Mouse (Mus musculus): ENCODE measurements around the gene Lsm4. TPM values are rescaled to one million over a fixed set of nuclear protein-coding genes. Genes with fewer than 3 reads are reported as not detected.

The Lsm4 gene
- total RNA-seq, 2 experiments from 2014 or later, result 73.2 to 75.9 TPM

- DNase-seq (ENCODE audit: low spot score in 2 of 2), result peak; percentile 61 to 81
Measured at GRCm38 (mm10) chr8:70699116-70699833, 26.2 kb downstream of the Lsm4 start.

DNA sequence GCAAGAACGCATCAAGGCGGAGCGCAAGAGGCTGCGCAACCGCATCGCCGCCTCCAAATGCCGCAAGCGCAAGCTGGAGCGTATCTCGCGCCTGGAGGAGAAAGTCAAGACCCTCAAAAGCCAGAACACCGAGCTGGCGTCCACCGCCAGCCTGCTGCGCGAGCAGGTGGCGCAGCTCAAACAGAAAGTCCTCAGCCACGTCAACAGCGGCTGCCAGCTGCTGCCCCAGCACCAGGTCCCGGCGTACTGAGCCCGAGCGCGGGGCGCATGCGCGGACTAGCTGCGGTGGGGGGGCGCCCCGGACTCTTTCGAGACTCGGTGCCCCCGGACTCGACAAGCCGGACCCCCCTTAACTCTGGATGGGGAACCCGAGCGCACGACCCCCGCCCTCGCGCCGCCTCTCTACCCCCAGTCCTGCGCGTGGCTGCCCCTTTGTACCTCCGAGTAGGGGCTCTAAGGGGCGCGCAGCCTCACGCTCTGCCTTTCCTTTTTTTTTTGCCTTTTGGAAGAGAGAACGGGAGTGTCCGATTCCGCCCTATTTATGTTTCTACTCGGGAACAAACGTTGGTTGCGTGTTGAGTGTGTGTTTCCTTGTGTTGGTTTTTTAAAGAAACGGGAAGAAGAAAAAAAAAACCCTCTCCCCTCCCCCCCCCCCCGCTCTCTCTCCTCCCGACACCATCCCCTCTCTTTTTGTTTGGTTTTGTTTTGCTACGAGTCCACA, 26.9 kb downstream of the Lsm4 start:
- peak in 1 of 2 experiments; percentile 79 for DNase-seq (ENCODE audit: low spot score in 2 of 2)

DNA sequence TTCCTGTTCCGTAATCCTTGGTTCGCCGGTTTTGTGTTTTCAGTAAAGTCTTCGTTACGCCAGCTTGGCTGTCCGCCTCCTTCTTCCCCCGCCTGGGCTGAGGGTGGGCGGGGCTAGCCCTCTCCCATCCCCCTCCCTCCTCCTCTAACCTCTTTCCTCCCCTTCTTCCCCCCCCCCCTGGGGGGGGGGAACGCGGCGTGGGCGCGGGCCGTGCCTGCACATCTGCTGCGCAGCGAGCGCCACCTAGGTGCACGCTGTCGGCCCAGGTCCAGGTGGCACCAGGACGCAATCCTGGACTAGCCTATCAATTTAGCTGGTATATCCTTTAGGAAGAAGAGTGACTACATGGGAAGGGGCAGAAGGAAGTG, 27.5 kb downstream of the Lsm4 start:
- DNase-seq (ENCODE audit: low spot score in 2 of 2), result peak; percentile 85

DNA sequence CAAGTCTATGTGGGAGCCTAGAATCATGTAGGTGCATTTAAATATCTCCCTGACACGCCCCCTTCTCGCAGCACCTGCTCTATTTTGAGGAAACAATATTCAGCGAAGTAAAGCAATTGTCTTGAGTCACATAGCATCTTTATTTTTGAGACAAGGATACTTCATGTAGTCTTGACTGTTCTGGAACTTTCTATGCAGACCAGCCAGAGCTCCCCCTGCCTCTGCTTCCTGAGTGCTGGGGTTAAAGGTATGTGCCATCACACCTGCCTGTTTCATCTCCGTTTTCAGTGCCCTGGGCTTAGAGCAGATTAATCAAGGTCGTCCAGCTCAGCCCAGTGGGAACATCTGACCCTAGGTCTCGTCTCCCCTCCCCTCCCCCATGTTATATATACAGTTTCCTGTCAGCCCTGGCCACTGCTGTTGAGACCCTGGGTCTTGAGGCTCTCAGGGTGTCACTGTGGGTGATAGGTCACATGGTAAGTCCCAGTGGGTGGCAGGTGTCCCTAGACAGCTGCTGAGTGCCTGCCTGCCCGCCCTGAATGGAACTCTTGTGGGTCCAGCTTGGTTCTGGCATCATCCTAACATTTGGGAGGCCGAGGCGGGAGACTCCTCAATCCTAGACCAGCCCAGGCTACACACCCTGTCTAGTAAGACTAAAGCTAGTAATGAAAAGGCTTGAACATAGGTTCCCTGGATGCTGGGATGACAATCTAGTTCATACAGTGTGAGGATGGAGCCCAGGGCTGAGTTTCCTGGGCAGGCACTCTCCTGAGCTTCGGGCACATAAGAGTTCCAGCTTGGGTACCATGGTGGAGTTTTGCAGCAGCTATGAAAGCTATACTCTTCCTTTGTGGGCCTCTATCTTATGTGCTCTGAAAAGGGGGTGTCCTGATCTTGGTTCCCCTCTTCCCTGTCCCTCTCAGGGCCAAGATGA, 28.3 kb downstream of the Lsm4 start:
- no peak for DNase-seq (ENCODE audit: low spot score in 2 of 2)

- DNase-seq (ENCODE audit: low spot score in 2 of 2), result no peak
Measured at GRCm38 (mm10) chr8:70701982-70702841, 29.2 kb downstream of the Lsm4 start.

DNA sequence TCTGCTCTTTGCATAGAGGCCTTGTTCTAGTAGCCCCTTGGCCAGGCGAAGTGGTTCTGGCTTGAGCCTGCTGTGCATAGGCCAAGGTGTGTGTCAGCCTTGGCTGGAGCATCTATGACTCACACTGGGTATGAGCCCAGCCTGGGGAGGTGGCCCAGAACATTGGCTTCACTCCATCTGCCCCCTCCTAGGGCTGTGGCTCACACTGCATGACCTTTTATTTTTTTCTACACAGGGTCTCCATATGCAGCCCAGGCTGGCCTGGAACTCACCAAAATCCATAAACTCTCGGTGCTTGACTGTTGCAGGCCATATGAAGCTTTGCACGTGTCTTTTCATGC, 29.8 kb downstream of the Lsm4 start:
- DNase-seq (ENCODE audit: low spot score in 2 of 2), result peak; percentile 51 to 58

DNA sequence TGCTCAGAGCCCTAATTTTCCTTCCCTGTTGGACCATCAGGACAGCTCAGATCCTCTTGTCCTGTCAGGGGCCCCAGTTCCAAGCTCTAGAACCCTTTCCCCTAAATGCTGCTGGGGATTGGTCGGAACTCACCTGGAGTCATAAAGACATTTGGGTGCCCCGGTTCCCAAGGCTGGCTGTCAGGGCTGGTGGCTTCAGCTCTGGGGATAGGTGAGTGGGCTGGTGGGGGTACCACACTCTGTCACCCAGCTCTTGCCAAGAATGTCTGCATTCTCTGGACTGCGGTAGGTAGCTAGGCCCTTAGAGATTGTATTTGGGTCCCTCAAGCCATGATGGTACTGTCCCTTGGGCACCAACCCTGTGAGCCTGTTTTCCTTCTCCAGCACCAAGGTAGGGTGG, 30.2 kb downstream of the Lsm4 start, which contains the start of gene Iqcn:
TSS of gene Iqcn (plus strand) at position 171 of the 400 bp plus-strand sequence.
- no peak for DNase-seq (ENCODE audit: low spot score in 2 of 2)

DNA sequence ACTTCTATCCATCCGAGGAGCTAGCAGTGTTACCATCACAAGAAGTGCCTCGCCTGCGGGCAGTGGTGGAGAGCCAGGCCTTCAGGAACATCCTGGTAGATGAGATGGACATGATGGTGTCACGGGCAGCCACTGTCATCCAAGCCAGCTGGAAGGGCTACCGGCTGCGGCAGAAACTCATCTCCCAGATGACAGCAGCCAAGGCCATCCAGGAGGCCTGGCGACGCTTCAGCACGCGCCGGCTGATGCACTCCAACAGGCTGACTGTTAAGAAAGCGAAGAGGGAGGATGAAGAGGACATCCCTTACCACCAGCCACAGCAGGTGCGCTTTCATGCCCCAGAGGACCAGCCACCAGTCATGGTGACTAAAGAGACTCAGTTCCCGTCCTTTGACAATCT, 35.2 kb downstream of the Lsm4 start:
- DNase-seq (ENCODE audit: low spot score in 2 of 2), result no peak

DNA sequence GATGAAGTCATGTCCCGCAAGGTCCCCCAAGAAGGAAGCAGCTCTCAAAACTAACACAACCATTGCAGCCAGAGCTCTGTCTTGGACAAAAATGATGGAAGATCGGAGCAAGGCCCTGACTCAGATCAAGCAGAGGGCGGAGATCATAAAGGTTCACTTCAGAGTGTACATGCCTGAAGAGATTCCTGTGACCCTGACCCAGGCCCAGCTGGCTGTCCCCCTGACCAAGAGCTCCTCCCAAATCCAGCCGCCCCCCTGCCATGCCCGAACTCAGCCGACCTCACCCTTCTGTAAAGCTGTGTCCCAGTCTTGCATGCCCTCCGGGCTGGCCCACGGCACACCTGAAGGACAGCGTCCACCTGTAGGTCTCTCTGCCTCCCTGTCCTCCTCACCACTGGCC, 36.7 kb downstream of the Lsm4 start:
- DNase-seq (ENCODE audit: low spot score in 2 of 2), result no peak

- DNase-seq (ENCODE audit: low spot score in 2 of 2), result no peak
Measured at GRCm38 (mm10) chr8:70710296-70710695, 37.2 kb downstream of the Lsm4 start.

GRCm38 (mm10) chr8:70711041-70711440, 38.0 kb downstream of the Lsm4 start:
- DNase-seq (ENCODE audit: low spot score in 2 of 2), result no peak

DNA sequence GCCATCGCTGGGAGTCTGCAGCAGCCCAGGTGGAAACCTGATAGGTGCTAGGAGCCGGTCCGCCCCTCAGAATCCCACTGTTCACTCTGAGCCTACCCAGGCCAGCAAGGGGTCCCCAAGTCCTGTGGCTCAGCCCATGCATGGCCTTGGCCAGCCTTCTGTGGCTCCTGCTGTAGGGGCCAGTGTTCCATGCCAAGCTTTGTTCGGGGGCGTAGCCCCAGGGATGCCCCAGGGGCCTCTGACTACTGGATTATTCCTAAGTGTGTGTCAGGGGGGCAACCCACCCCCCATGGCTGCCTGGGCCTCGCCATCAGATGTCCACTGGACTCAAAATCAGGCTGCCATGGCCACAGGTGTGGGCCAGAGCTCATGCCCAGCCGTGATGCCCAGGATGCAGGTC, 40.9 kb downstream of the Lsm4 start:
- DNase-seq (ENCODE audit: low spot score in 2 of 2), result no peak

- DNase-seq (ENCODE audit: low spot score in 2 of 2), result no peak
Measured at GRCm38 (mm10) chr8:70715086-70715485, 42.0 kb downstream of the Lsm4 start.

GRCm38 (mm10) chr8:70716521-70717400, 43.7 kb downstream of the Lsm4 start:
- no peak for DNase-seq (ENCODE audit: low spot score in 2 of 2)

- DNase-seq (ENCODE audit: low spot score in 2 of 2), result peak; percentile 61 to 63
Measured at GRCm38 (mm10) chr8:70718297-70718696, 45.2 kb downstream of the Lsm4 start, which contains the start of gene Gm3336. TSS of gene Gm3336 (plus strand) at chr8:70718543.

GRCm38 (mm10) chr8:70719796-70720270, 46.8 kb downstream of the Lsm4 start:
- no peak for DNase-seq (ENCODE audit: low spot score in 2 of 2)

- peak; percentile 75 to 87 for DNase-seq (ENCODE audit: low spot score in 2 of 2)
Measured at GRCm38 (mm10) chr8:70720739-70721138, 47.7 kb downstream of the Lsm4 start.

DNA sequence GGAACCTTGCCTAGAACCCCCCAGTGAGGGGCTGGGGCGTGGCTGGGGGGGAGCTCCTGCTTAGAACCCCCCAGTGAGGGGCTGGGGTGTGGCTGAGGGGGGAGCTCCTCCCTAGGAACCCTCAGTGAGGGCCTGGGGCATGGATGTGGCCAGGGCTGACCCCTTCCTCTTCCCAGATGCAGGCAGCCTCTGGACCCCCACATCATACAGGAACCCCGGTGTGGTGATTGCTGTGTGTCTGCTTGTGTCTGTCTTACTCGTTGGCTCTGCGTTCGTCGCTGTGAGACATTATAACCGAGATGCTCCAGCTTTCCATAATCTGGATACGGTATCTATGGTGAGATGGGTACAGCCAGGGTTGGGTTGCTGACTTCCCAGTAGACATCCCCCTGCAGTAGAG, 48.6 kb downstream of the Lsm4 start:
- no peak for DNase-seq (ENCODE audit: low spot score in 2 of 2)

DNA sequence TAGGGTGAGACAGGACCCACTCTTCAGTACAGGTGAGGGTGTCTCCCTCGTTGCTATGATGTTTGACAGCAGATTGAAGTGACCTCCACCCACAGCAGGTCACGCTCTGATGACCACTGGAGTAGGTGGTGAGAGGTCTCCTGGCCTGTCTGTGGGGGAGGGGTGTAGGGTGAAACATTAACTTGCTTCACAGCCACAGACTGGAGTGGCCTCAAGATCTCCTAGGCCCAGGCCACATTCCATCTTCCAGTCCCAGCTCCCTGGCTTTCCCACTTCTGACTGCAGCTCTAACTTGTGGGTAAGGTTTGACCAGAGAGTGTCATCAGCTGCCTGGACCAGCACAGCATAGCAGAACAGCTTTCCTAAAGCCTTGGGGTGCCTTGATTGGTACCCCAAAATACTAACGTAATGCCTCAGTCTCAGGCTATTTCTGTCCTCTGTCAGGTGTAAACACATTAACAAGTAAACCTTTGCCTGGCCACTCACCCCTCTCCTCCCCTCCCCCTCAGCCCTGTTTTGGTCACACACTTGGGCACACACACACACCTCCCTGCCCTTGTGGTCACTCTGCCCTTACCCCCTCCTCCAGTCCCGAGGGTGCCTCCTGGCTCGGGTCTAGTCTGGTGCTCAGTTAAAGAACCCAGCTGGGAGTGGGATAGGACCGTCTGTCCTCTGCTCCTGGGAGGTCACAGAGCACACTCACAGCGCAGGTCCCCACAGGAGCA, 50.6 kb downstream of the Lsm4 start, which contains the start of gene Pde4c:
TSS of gene Pde4c (plus strand) at position 235 of the 725 bp plus-strand sequence.
- DNase-seq (ENCODE audit: low spot score in 2 of 2), result no peak
